ENCODE assay signal across 8 mouse cellular contexts in the genomic region with DNA sequence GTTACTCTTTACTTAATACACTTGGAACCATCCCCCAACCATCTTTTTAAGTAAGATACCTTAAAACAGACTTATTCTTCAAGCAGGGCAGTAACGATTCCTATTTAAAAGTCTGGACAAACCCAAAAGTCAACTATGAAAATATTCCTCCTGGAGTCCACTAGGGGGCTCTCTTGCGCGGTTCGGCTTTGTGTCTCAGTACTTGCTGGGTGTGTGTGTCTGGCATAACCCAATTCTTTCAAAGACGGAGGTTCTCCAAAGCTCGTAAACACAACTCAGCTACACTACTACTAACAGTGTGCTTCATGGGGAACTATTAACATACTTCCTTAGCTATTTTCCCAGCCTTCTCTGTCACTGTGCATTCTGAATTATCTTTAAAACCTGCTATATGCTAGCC.
DNase-seq lines count a peak whose midpoint lies in the region; ATAC-seq and TF ChIP-seq lines count a peak whose summit lies in the region.

No protein-coding gene starts in this region.

- no peak overlapping the region for H3K4me3 ChIP-seq in liver, adult 2 months (ENCODE audit: insufficient read depth, low read depth, low read length)
- H3K4me3 ChIP-seq in liver, embryonic 12.5 days, result no peak overlapping the region
- H3K4me3 ChIP-seq in embryonic fibroblast, embryonic 13.5 days (ENCODE audit: insufficient read depth, low read length), result no peak overlapping the region

- no peak for TF ChIP-seq POLR2A in liver, adult 2 months (IDR thresholded peaks at IDR 0.05; ENCODE audit: extremely low read depth, insufficient read depth, low read length)
- TF ChIP-seq POLR2A in embryonic fibroblast, embryonic 13.5 days (IDR thresholded peaks at IDR 0.05; ENCODE audit: low read depth, low read length), result no peak

- no peaks in the 10 kb centered on the region for H3K9me3 ChIP-seq in liver, embryonic 12.5 days (replicated peaks)

- no peak for ATAC-seq in liver, embryonic 12.5 days

- no peak overlapping the region for H3K27ac ChIP-seq in liver, adult 2 months (replicated peaks; ENCODE audit: insufficient read depth, low read depth, low read length)
- H3K27ac ChIP-seq in liver, embryonic 12.5 days, result no peak overlapping the region
- no peak overlapping the region for H3K27ac ChIP-seq in embryonic fibroblast, embryonic 13.5 days (ENCODE audit: insufficient read depth, low read length)

- H3K9ac ChIP-seq in liver, adult 2 months (ENCODE audit: low read depth, low read length), result no peak overlapping the region
- H3K9ac ChIP-seq in liver, embryonic 12.5 days, result no peak overlapping the region

- peak; percentile 49 for DNase-seq in liver, adult 2 months (ENCODE audit: extremely low read depth, low read depth, low spot score)
- peak; percentile 68 for DNase-seq in adrenal gland, postnatal 25 days
- peak; percentile 67 for DNase-seq in heart, postnatal 4 days
- peak; percentile 31 to 61 for DNase-seq in layer of hippocampus, postnatal 25 days (ENCODE audit: extremely low spot score in 1 of 2, low spot score in 1 of 2)
- DNase-seq in mesoderm, embryonic 11.5 days (ENCODE audit: low read depth, low spot score), result peak; percentile 65
- DNase-seq in thymus, postnatal 0 days (ENCODE audit: low spot score), result peak; percentile 56

- WGBS in liver, adult 2 months, result 16% methylated on average over 6 of the region's 6 CpGs
- 21% methylated on average over 6 of the region's 6 CpGs for WGBS in liver, embryonic 12.5 days (ENCODE audit: insufficient replicate concordance)

- no peak overlapping the region for H3K4me2 ChIP-seq in liver, embryonic 12.5 days

- no peaks in the 10 kb centered on the region for H3K27me3 ChIP-seq in liver, adult 2 months (ENCODE audit: control insufficient read depth, insufficient read depth, low read length)
- no peaks in the 10 kb centered on the region for H3K27me3 ChIP-seq in liver, embryonic 12.5 days (replicated peaks)

- H3K36me3 ChIP-seq in liver, adult 2 months (ENCODE audit: control insufficient read depth, insufficient read depth, low read length), result no peaks in the 10 kb centered on the region
- no peaks in the 10 kb centered on the region for H3K36me3 ChIP-seq in liver, embryonic 12.5 days

- H3K4me1 ChIP-seq in liver, adult 2 months (ENCODE audit: control insufficient read depth, insufficient read depth, low read length), result no peaks in the 10 kb centered on the region
- no peaks in the 10 kb centered on the region for H3K4me1 ChIP-seq in liver, embryonic 12.5 days
- no peaks in the 10 kb centered on the region for H3K4me1 ChIP-seq in embryonic fibroblast, embryonic 13.5 days (ENCODE audit: control insufficient read depth, insufficient read depth, low read length)

- peak; percentile 72 for TF ChIP-seq CTCF in liver, adult 2 months (IDR thresholded peaks at IDR 0.05; ENCODE audit: low read depth, low read length)
- 0 out of 2 replicates have a peak, but pooled peaks have one; percentile 6 for TF ChIP-seq CTCF in embryonic fibroblast, embryonic 13.5 days (IDR thresholded peaks at IDR 0.05; ENCODE audit: borderline replicate concordance, insufficient read depth, low read length)

- H3K79me2 ChIP-seq in liver, adult 2 months (ENCODE audit: control insufficient read depth, insufficient read depth, low read length), result no peaks in the 10 kb centered on the region
